In genomic region chr3:133694057-133694456, GRCm38 (mm10) we compare ENCODE assay signal across 10 mouse cellular contexts.
DNase-seq lines count a peak whose midpoint lies in the region; ATAC-seq lines count a peak whose summit lies in the region.
"Had no signal": no experiment of that assay in that cellular context is flagged by ENCODE, and none has a peak within 500 bp of the region (broad histone marks: within the 10 kb centered on the region; RNA-seq: fewer than 3 reads in every experiment).

No protein-coding gene starts in this region.

- H3K36me3 ChIP-seq in forebrain, embryonic 14.5 days (ENCODE audit: control insufficient read depth, insufficient read depth, low read length): no peaks in the 10 kb centered on the region
- H3K36me3 ChIP-seq in forebrain, embryonic 11.5 days (ENCODE audit: control insufficient read depth, insufficient read depth, low read length): no peaks in the 10 kb centered on the region

- 38% methylated on average over 4 of the region's 4 CpGs for WGBS in forebrain, embryonic 14.5 days
- WGBS in forebrain, embryonic 11.5 days: 52% methylated on average over 4 of the region's 4 CpGs

- H3K4me1 ChIP-seq in forebrain, embryonic 14.5 days (ENCODE audit: control insufficient read depth, insufficient read depth, low read length): no peaks in the 10 kb centered on the region
- no peaks in the 10 kb centered on the region for H3K4me1 ChIP-seq in forebrain, embryonic 11.5 days (replicated peaks; ENCODE audit: control insufficient read depth, insufficient read depth, low read length)

- H3K9me3 ChIP-seq in forebrain, embryonic 14.5 days (replicated peaks; ENCODE audit: control insufficient read depth, low read length): no peaks in the 10 kb centered on the region
- H3K9me3 ChIP-seq in forebrain, embryonic 11.5 days (ENCODE audit: control insufficient read depth, low read length): no peaks in the 10 kb centered on the region

- H3K4me2 ChIP-seq in forebrain, embryonic 14.5 days (ENCODE audit: low read length): no peak overlapping the region
- H3K4me2 ChIP-seq in forebrain, embryonic 11.5 days (ENCODE audit: low read depth, low read length, severe bottlenecking): no peak overlapping the region

- H3K9ac ChIP-seq in forebrain, embryonic 14.5 days (ENCODE audit: low read length): no peak overlapping the region
- no peak overlapping the region for H3K9ac ChIP-seq in forebrain, embryonic 11.5 days (ENCODE audit: low read length)

- peak; percentile 11 for DNase-seq in forebrain, embryonic 14.5 days (ENCODE audit: low spot score)
- no peak for DNase-seq in forebrain, embryonic 11.5 days (ENCODE audit: low spot score)
- DNase-seq in adrenal gland, postnatal 14 days: peak; percentile 20
- peak; percentile 56 for DNase-seq in left cerebral cortex, postnatal 4 days
- no peak for DNase-seq in kidney, postnatal 10 days
- DNase-seq: gastrocnemius, postnatal 14 days; lung, adult 18-20 months had no signal

- no peaks in the 10 kb centered on the region for H3K27me3 ChIP-seq in forebrain, embryonic 14.5 days (replicated peaks; ENCODE audit: control insufficient read depth, insufficient read depth, low read length)
- no peaks in the 10 kb centered on the region for H3K27me3 ChIP-seq in forebrain, embryonic 11.5 days (ENCODE audit: control insufficient read depth, insufficient read depth, low read length)

- intact Hi-C loops in left cerebral cortex, postnatal 4 days (cut with DNase I): no loop called here

- no peak overlapping the region for H3K4me3 ChIP-seq in forebrain, embryonic 14.5 days (ENCODE audit: low read depth, low read length)
- H3K4me3 ChIP-seq in forebrain, embryonic 11.5 days (ENCODE audit: low read depth, low read length): no peak overlapping the region

- H3K27ac ChIP-seq in forebrain, embryonic 14.5 days (ENCODE audit: low read depth, low read length): no peak overlapping the region
- no peak overlapping the region for H3K27ac ChIP-seq in forebrain, embryonic 11.5 days (ENCODE audit: low read depth, low read length)
- H3K27ac ChIP-seq: kidney, postnatal 0 days had no signal

- ATAC-seq in forebrain, embryonic 14.5 days: no peak
- no peak for ATAC-seq in forebrain, embryonic 11.5 days (replicated peaks; ENCODE audit: low FRiP score)
- peak; percentile 99 for ATAC-seq in frontal cortex, adult (ENCODE audit: low TSS enrichment)
- no peak for ATAC-seq in CD4-positive, CD25-positive, alpha-beta regulatory T cell, adult 4 months

Comparison
In these comparisons a context has a peak if more than half of its experiments do, and no peak if none do; other contexts are left out.
1. DNase-seq: peak in forebrain, embryonic 14.5 days (single experiment), adrenal gland, postnatal 14 days (single experiment) and left cerebral cortex, postnatal 4 days (single experiment); none in forebrain, embryonic 11.5 days (single experiment) and kidney, postnatal 10 days (single experiment).